Mouse (Mus musculus) cerebellum, adult 9-10 months (tissue): ENCODE data around the gene Camta1.

ENCODE experiments used
- DNase-seq: peaks from one replicate; pipeline ENCODE4 v3.0.0; 2022

Gene Camta1

GRCm38 (mm10) chr4:150958536-150958935 lies 903.1 kb downstream of the Camta1 start:
- no peak for DNase-seq

GRCm38 (mm10) chr4:150957106-150957458 lies 904.6 kb downstream of the Camta1 start:
- no peak for DNase-seq

GRCm38 (mm10) chr4:150956369-150957105 lies 905.1 kb downstream of the Camta1 start:
- DNase-seq: no peak

GRCm38 (mm10) chr4:150950972-150951371 lies 910.7 kb downstream of the Camta1 start:
- DNase-seq: no peak

- DNase-seq: no peak
These were observed 917.0 kb downstream of the Camta1 start for GRCm38 (mm10) chr4:150944707-150945106.

GRCm38 (mm10) chr4:150939991-150940651 lies 921.6 kb downstream of the Camta1 start:
- no peak for DNase-seq

- DNase-seq: no peak
These were observed 923.6 kb downstream of the Camta1 start for GRCm38 (mm10) chr4:150938063-150938452.

- DNase-seq: peak; percentile 56
These were observed 924.2 kb downstream of the Camta1 start for GRCm38 (mm10) chr4:150937293-150938062.

- DNase-seq: no peak
These were observed 928.2 kb downstream of the Camta1 start for GRCm38 (mm10) chr4:150933503-150933902.

GRCm38 (mm10) chr4:150927789-150928188 lies 933.9 kb downstream of the Camta1 start:
- no peak for DNase-seq

GRCm38 (mm10) chr4:150926924-150927705 lies 934.6 kb downstream of the Camta1 start:
- DNase-seq: no peak

- no peak for DNase-seq
These were observed 935.8 kb downstream of the Camta1 start for GRCm38 (mm10) chr4:150925923-150926322.

GRCm38 (mm10) chr4:150924936-150925335 lies 936.7 kb downstream of the Camta1 start:
- DNase-seq: no peak

GRCm38 (mm10) chr4:150924308-150924707 lies 937.4 kb downstream of the Camta1 start:
- DNase-seq: no peak

GRCm38 (mm10) chr4:150921206-150921605 lies 940.5 kb downstream of the Camta1 start:
- no peak for DNase-seq

- DNase-seq: no peak
These were observed 944.2 kb downstream of the Camta1 start for GRCm38 (mm10) chr4:150917336-150918027.

- DNase-seq: no peak
These were observed 946.3 kb downstream of the Camta1 start for GRCm38 (mm10) chr4:150915181-150915906.

GRCm38 (mm10) chr4:150914290-150914733 lies 947.4 kb downstream of the Camta1 start, which contains the start of the genes Park7 and Tnfrsf9:
Gene Park7 (minus strand): TSS chr4:150914437.
Gene Tnfrsf9 (plus strand): TSS chr4:150914562.
- DNase-seq: peak; percentile 95

GRCm38 (mm10) chr4:150913743-150914142 lies 947.9 kb downstream of the Camta1 start:
- DNase-seq: no peak

- DNase-seq: peak; percentile 61
These were observed 951.3 kb downstream of the Camta1 start for GRCm38 (mm10) chr4:150910164-150910951.
